Mouse (Mus musculus) testis, adult 2 months (tissue): ENCODE data around the gene Cox15. TPM values are rescaled to one million over a fixed set of nuclear protein-coding genes. Genes with fewer than 3 reads are reported as not detected.

Source experiments
- H3K27ac ChIP-seq: fragments of 200-500 bp; 2 replicates; pipeline ENCODE4 v1.5.1; 2012; ENCODE audit warnings: low read depth, low read length; ENCODE audit not compliant: control insufficient read depth, insufficient read depth
- H3K27me3 ChIP-seq: fragments of 200-500 bp; 2 replicates; pipeline ENCODE4 v1.6.1; 2012; ENCODE audit warnings: mild to moderate bottlenecking, low read length, moderate library complexity; ENCODE audit not compliant: control insufficient read depth, insufficient read depth
- H3K36me3 ChIP-seq: fragments of 200-500 bp; 2 replicates; pipeline ENCODE4 v1.6.1; 2012; ENCODE audit warnings: mild to moderate bottlenecking, low read length; ENCODE audit not compliant: control insufficient read depth, insufficient read depth
- H3K4me1 ChIP-seq: fragments of 200-500 bp; 2 replicates; pipeline ENCODE4 v1.6.1; 2012; ENCODE audit warnings: low read length; ENCODE audit not compliant: control insufficient read depth, insufficient read depth
- H3K4me3 ChIP-seq: fragments of 200-500 bp; 2 replicates; pipeline ENCODE4 v1.5.1; 2012; ENCODE audit warnings: low read depth, mild to moderate bottlenecking, low read length, moderate library complexity, mixed read lengths; ENCODE audit not compliant: control insufficient read depth
- CTCF ChIP-seq: fragments of 200-500 bp; IDR thresholded peaks from 2 replicates; pipeline ENCODE4 v1.5.1; 2012; ENCODE audit warnings: low read depth, mild to moderate bottlenecking, inconsistent platforms, low read length, moderate library complexity; ENCODE audit not compliant: control insufficient read depth, insufficient read depth, insufficient replicate concordance
- POLR2A ChIP-seq: fragments of 200-500 bp; IDR thresholded peaks from 2 replicates; pipeline ENCODE4 v1.6.1; 2012; ENCODE audit warnings: low read depth, mild to moderate bottlenecking, inconsistent platforms, low read length, moderate library complexity; ENCODE audit not compliant: control insufficient read depth
- polyA plus RNA-seq: library from polyadenylated mRNA; depleted of rRNA; stranded (reverse); fragments of >200 nt; gene quantifications from 2 replicates; pipeline ENCODE4 v1.2.3, GENCODE M21; 2012

The Cox15 gene
- polyA plus RNA-seq, 1 experiment: 5.5 TPM

- Histone ChIP-seq H3K36me3 (no peaks in the 10 kb centered on the region), H3K4me3 (no peak overlapping the region), H3K27me3 (no peaks in the 10 kb centered on the region), H3K27ac (no peak overlapping the region), H3K4me1 (peaks cover 4% of the 10 kb centered on the region; the same call in 1 of the 2 replicates)
- no peak for TF ChIP-seq CTCF
- no peak for TF ChIP-seq POLR2A
Measured at GRCm38 (mm10) chr19:43704787-43705497, 47.9 kb downstream of the Cox15 start.

DNA sequence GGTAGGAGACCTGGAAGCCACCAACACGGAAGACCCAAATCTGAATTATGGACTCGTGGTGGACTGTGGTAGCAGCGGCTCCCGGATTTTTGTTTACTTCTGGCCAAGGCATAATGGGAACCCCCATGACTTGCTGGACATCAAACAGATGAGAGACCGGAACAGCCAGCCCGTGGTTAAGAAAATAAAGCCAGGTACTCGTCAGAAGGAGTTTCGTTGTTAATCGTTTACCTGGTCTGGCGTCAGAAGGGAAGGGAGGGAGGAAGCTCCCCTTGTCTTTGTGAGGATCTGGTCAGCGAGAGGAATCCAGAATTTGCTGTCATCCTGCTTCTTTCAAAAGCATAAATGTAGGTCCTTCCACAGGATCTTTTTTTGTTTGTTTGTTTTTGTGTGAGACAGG is 48.6 kb downstream of the Cox15 start:
- no peak for TF ChIP-seq CTCF
- no peak for TF ChIP-seq POLR2A
- Histone ChIP-seq H3K36me3 (no peaks in the 10 kb centered on the region), H3K4me3 (no peak overlapping the region), H3K4me1 (peaks cover under 1% of the 10 kb centered on the region; the same call in 1 of the 2 replicates), H3K27me3 (no peaks in the 10 kb centered on the region), H3K27ac (no peak overlapping the region)

GRCm38 (mm10) chr19:43699763-43700155 is 53.0 kb downstream of the Cox15 start:
- no peak overlapping the region for H3K27ac ChIP-seq
- no peaks in the 10 kb centered on the region for H3K36me3 ChIP-seq
- H3K4me1 ChIP-seq: no peaks in the 10 kb centered on the region
- H3K4me3 ChIP-seq: no peak overlapping the region
- TF ChIP-seq POLR2A: no peak
- TF ChIP-seq CTCF: no peak
- H3K27me3 ChIP-seq: no peaks in the 10 kb centered on the region

DNA sequence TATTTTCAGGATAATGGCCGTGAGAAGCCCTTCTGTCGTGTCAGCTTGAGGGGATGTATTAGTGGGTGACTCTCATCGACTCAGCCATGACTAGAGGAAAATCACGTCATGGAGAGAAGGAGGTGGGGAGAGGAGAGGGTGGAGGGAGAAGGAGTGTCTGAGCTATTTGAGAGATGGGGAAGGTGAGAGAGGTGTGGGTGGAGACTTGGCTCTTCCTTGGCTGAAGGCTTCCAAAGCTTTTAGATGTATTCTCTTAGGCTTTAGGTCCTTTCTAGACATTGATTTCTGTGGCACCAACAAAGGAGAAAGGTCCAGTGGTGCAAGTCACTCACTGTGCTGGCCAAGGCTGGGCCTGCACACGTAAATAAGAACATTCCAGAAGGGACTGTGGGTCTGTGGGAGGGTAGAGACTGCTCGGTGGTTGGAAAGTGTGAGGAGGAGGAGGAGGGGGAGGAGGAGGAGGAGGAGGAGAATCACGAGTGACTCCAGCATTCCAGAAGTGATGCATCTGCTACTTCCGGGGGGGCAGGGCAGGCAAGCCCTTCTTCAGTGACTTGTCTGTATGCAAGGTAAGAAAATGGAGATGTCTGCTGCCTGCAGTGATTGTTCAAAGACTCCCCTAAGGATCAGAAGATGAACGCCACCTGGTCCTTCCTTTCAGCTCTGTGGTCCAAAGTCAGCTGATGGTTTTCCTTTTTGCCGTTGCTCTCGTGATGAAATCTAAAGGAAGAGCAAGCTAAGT is 53.6 kb downstream of the Cox15 start:
- Histone ChIP-seq H3K27ac (no peak overlapping the region), H3K36me3 (no peaks in the 10 kb centered on the region), H3K27me3 (no peaks in the 10 kb centered on the region), H3K4me1 (no peaks in the 10 kb centered on the region), H3K4me3 (no peak overlapping the region)
- no peak for TF ChIP-seq CTCF

DNA sequence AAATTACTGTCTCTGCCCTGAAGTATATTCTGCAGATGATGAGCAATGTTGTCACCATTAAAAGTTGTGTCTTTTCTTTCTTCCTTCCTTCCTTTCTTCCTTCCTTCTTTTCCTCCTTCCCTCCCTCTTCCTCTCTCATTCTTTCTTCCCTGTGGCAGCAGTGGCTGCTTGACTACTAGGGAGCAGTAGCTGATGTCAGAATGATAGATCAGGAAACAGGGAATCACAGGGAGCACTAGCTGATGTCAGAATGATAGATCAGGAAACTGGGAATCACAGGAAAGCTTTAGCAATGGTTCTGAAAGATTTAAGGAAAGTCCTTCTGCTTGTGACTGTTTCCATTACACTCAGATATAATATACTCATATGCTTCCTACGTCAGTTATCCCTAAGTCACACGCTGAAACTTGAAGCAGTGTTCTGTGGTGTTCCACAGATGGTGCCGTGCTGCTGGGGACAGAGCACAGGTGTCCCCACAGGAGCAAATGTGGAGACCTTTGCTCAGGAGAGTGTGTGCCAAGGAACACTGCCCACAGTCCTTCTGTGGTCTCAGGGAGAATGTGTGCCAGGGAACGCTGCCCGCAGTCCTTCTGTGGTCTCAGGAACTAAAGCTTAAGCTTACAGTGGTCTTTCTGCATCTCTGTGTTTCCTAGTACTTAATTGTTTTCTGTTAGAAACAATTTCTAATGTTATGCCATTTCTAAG is 55.0 kb downstream of the Cox15 start:
- Histone ChIP-seq H3K27ac (no peak overlapping the region), H3K4me3 (no peak overlapping the region), H3K27me3 (no peaks in the 10 kb centered on the region), H3K4me1 (no peaks in the 10 kb centered on the region), H3K36me3 (no peaks in the 10 kb centered on the region)
- no peak for TF ChIP-seq POLR2A
- TF ChIP-seq CTCF: no peak

DNA sequence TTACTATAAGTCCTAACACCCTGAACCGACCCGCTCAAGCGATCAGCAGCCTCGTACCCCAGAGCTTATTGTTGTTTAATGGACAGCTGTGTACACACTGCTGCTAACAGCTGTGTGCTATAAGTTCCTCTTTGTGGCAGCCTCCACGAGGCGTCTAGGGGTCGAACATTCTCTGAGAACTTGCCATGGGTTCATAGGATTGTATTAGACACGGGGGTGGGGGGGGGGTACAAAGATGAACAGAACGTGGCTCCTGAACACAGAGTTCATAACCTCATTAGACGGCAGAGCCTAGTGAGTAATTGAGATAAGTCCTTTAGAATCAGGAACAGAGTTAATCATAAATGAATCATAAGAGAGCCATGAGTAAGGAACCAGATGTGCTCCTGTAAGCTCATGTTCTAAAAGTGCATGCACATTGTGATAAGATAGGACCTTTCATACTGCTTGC is 57.3 kb downstream of the Cox15 start:
- Histone ChIP-seq H3K4me1 (no peaks in the 10 kb centered on the region), H3K4me3 (no peak overlapping the region), H3K36me3 (no peaks in the 10 kb centered on the region), H3K27ac (no peak overlapping the region), H3K27me3 (no peaks in the 10 kb centered on the region)
- TF ChIP-seq POLR2A: no peak
- TF ChIP-seq CTCF: no peak

DNA sequence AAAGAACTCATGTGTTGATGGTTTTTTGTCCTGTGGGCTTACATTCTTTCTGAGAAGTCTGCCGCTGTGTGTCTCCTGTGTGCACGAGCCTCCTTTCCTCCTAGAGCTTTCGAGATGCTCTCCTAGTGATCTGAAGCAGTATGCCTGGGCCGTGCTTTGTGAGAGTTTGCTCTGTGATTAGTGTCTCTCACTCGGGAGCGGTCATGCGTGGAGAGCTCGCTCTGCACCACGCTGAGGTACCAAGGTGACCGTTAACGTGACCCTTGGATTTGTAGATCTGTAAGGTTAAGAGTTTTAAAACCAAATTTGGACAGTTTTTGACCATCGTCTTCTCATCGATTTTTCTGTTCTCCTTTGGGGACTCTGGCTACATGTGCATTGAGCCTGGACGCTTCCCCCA is 60.0 kb downstream of the Cox15 start:
- TF ChIP-seq CTCF (no peak), POLR2A (no peak)
- Histone ChIP-seq H3K36me3 (no peaks in the 10 kb centered on the region), H3K4me1 (peaks cover 7% of the 10 kb centered on the region), H3K4me3 (no peak overlapping the region), H3K27me3 (no peaks in the 10 kb centered on the region), H3K27ac (no peak overlapping the region)
